Mouse (Mus musculus): ENCODE data around the gene Atp5g1. TPM values are rescaled to one million over a fixed set of nuclear protein-coding genes. Genes with fewer than 3 reads are reported as not detected.
A peak's percentile ranks its signal among the peaks of the same experiment; 100 is the strongest.
"Not testable (repeated sequence)": the region's sequence is repeated elsewhere in the genome, so short reads cannot be mapped to it uniquely, and the experiment has no call there.

Atp5g1 gene
- polyA plus RNA-seq (2012; ENCODE audit: insufficient read depth, insufficient read length, missing spikeins) = 101 and 118 TPM in 2 replicates

DNA sequence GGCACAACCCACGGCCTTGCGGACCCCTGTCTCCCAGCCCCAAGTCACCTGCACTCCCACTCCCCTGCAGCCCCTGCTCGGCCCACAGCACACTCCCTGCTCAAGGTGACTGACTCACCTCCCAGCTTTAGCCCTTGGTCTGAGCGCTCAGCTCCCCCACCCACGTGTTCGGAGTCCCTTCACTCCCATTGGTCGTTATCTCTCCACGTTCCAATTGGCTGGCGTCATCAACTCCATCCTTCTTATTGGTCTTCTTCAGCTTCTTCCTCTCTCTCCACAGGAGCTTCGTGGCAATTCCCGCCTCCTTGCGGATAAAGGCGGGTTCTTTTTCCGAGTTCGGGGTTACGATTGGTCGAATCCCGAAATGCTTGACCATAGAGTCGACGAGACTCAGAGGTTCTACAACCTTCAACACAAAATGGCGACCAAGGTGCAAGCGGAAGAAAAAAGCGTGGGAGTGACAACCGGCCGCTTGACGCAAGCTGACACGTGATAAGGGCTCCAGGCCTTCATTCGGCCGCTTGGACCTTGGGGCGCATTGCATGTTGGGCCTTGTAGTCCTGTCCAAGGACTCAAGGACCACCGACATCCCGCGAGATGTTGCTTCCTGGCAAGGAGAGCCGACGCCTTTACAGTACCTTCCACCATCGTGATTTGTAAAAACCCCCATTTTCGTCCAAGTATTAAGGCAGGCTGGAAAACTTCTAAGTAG lies at the start of gene Atp5g1:
TSS of gene Atp5g1 (minus strand) at position 162 of the 712 bp plus-strand sequence.
- Histone ChIP-seq H3K4me3 (ENCODE audit: insufficient read depth, low read length) (peak within 1 kb of the TSS; percentile 75), H3K4me1 (ENCODE audit: control insufficient read depth, insufficient read depth, low read length) (peaks cover 14% of the 10 kb centered on the region), H3K27ac (ENCODE audit: insufficient read depth, low read depth, low read length) (peak within 1 kb of the TSS; percentile 73)
- TF ChIP-seq CTCF (IDR thresholded peaks at IDR 0.05; ENCODE audit: low read depth, low read length) (no peak), POLR2A (IDR thresholded peaks at IDR 0.05; ENCODE audit: borderline replicate concordance, low read depth, low read length) (no peak)

GRCm38 (mm10) chr11:96124052-96124914 lies 48.8 kb upstream of the Atp5g1 start:
- TF ChIP-seq POLR2A (IDR thresholded peaks at IDR 0.05; ENCODE audit: borderline replicate concordance, low read depth, low read length) = no peak
- TF ChIP-seq CTCF (IDR thresholded peaks at IDR 0.05; ENCODE audit: low read depth, low read length) = no peak
- no peaks in the 10 kb centered on the region for H3K4me1 ChIP-seq (ENCODE audit: control insufficient read depth, insufficient read depth, low read length)
- H3K4me3 ChIP-seq (ENCODE audit: insufficient read depth, low read length) = peak overlapping the region; percentile 11; the same call in 1 of the 2 replicates
- no peak overlapping the region for H3K27ac ChIP-seq (ENCODE audit: insufficient read depth, low read depth, low read length)

DNA sequence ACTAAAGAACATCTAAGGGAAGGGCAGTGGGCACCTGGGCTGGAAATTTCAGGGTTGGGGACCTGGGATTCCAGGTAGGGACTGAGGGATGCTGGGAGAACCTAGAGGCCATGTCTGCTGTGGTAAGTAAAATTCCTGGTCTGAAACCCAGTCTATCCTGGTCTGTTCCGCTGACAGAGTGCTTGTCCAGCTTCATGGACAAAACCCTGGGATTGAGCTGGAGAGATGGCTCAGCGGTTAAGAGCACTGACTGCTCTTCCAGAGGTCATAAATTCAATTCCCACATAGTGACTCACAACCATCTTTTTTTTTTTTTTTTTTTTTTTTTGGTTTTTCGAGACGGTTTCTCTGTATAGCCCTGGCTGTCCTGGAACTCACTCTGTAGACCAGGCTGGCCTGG lies 47.3 kb upstream of the Atp5g1 start:
- not testable (repeated sequence) for H3K4me3 ChIP-seq (ENCODE audit: insufficient read depth, low read length); H3K27ac ChIP-seq (ENCODE audit: insufficient read depth, low read depth, low read length); H3K4me1 ChIP-seq (ENCODE audit: control insufficient read depth, insufficient read depth, low read length)

DNA sequence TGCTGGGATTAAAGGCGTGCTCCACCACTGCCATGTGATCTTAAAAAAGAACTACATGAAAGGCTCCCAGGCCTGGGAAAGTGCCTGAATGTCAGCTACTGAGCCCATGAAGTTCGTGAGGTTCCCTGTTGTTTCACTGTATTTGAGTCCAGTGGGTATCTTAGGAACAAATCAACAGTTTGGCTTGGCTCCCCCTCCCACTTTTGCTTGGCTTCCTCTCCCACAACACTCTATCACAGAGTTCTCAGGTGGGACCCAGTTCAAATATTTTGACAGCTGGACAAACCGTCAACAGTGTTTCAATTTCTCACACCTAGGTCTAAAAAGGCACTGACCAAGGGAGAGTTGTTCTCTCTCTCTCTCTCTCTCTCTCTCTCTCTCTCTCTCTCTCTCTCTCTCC lies 43.9 kb upstream of the Atp5g1 start:
- no peak overlapping the region for H3K4me3 ChIP-seq (ENCODE audit: insufficient read depth, low read length)
- H3K4me1 ChIP-seq (ENCODE audit: control insufficient read depth, insufficient read depth, low read length) = no peaks in the 10 kb centered on the region
- no peak overlapping the region for H3K27ac ChIP-seq (ENCODE audit: insufficient read depth, low read depth, low read length)
- TF ChIP-seq CTCF (IDR thresholded peaks at IDR 0.05; ENCODE audit: low read depth, low read length) (no peak), POLR2A (IDR thresholded peaks at IDR 0.05; ENCODE audit: borderline replicate concordance, low read depth, low read length) (no peak)

DNA sequence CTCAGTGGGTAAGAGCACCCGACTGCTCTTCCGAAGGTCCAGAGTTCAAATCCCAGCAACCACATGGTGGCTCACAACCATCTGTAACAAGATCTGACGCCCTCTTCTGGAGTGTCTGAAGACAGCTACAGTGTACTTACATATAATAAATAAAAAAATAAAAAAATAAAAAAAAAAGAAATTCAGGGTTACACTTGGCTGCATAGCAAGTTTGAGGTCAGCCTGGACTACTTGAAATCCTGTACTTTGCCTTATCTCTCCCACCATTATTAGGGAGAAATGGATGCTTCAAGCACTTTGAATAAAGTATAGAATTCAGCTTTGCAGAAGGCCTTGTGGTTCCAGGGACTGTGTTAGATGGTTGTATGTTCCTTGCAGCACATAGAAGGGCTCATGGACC lies 41.5 kb upstream of the Atp5g1 start:
- H3K4me1 ChIP-seq (ENCODE audit: control insufficient read depth, insufficient read depth, low read length); H3K27ac ChIP-seq (ENCODE audit: insufficient read depth, low read depth, low read length): not testable (repeated sequence)

GRCm38 (mm10) chr11:96116116-96116515 lies 40.6 kb upstream of the Atp5g1 start:
- H3K4me3 ChIP-seq (ENCODE audit: insufficient read depth, low read length) = no peak overlapping the region
- no peaks in the 10 kb centered on the region for H3K4me1 ChIP-seq (ENCODE audit: control insufficient read depth, insufficient read depth, low read length)
- H3K27ac ChIP-seq (ENCODE audit: insufficient read depth, low read depth, low read length) = no peak overlapping the region
- TF ChIP-seq CTCF (IDR thresholded peaks at IDR 0.05; ENCODE audit: low read depth, low read length) (no peak), POLR2A (IDR thresholded peaks at IDR 0.05; ENCODE audit: borderline replicate concordance, low read depth, low read length) (no peak)

More for the DNA sequence above, 41.5 kb upstream of the Atp5g1 start:
- not testable (repeated sequence) for H3K4me3 ChIP-seq (ENCODE audit: insufficient read depth, low read length)

- Histone ChIP-seq H3K27ac (ENCODE audit: insufficient read depth, low read depth, low read length) (no peak overlapping the region), H3K4me3 (ENCODE audit: insufficient read depth, low read length) (no peak overlapping the region), H3K4me1 (ENCODE audit: control insufficient read depth, insufficient read depth, low read length) (no peaks in the 10 kb centered on the region)
- TF ChIP-seq CTCF (IDR thresholded peaks at IDR 0.05; ENCODE audit: low read depth, low read length) (no peak), POLR2A (IDR thresholded peaks at IDR 0.05; ENCODE audit: borderline replicate concordance, low read depth, low read length) (no peak)
Measured at GRCm38 (mm10) chr11:96115416-96115815, 39.9 kb upstream of the Atp5g1 start.

DNA sequence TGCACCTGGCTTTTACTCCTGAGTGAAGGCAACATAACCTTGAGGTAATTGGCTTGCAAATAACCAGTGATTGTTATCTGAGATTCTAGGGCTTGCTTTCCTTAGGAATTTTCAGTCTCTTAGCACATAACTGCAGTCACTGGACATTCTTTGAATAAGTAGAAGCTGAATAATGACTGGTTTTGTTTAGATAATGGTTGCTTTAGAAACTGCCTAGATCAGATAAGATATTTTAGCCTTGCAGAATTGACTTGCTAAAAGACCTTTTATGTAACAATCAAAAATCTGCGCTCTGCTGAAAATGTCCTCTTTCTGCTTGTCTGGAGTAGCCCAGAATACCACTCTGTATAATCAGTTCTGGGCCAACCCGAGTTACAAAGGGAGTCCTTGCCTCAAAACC lies 38.6 kb upstream of the Atp5g1 start:
- Histone ChIP-seq H3K27ac (ENCODE audit: insufficient read depth, low read depth, low read length) (no peak overlapping the region), H3K4me3 (ENCODE audit: insufficient read depth, low read length) (no peak overlapping the region), H3K4me1 (ENCODE audit: control insufficient read depth, insufficient read depth, low read length) (no peaks in the 10 kb centered on the region)
- TF ChIP-seq POLR2A (IDR thresholded peaks at IDR 0.05; ENCODE audit: borderline replicate concordance, low read depth, low read length) (no peak), CTCF (IDR thresholded peaks at IDR 0.05; ENCODE audit: low read depth, low read length) (no peak)

GRCm38 (mm10) chr11:96111751-96112150 lies 36.3 kb upstream of the Atp5g1 start, which contains the start of gene Calcoco2:
Gene Calcoco2 (minus strand): TSS chr11:96111964.
- Histone ChIP-seq H3K27ac (ENCODE audit: insufficient read depth, low read depth, low read length) (no peak within 1 kb of the TSS), H3K4me1 (ENCODE audit: control insufficient read depth, insufficient read depth, low read length) (no peaks in the 10 kb centered on the region), H3K4me3 (ENCODE audit: insufficient read depth, low read length) (no peak within 1 kb of the TSS)
- no peak for TF ChIP-seq CTCF (IDR thresholded peaks at IDR 0.05; ENCODE audit: low read depth, low read length)
- TF ChIP-seq POLR2A (IDR thresholded peaks at IDR 0.05; ENCODE audit: borderline replicate concordance, low read depth, low read length) = no peak

GRCm38 (mm10) chr11:96110950-96111349 lies 35.5 kb upstream of the Atp5g1 start:
- not testable (repeated sequence) for H3K4me1 ChIP-seq (ENCODE audit: control insufficient read depth, insufficient read depth, low read length); H3K27ac ChIP-seq (ENCODE audit: insufficient read depth, low read depth, low read length); H3K4me3 ChIP-seq (ENCODE audit: insufficient read depth, low read length)
